Mouse (Mus musculus): Measurements from ENCODE around the gene Pcnt. TPM values are rescaled to one million over a fixed set of nuclear protein-coding genes. Genes with fewer than 3 reads are reported as not detected.
A peak's percentile ranks its signal among the peaks of the same experiment; 100 is the strongest.

Pcnt gene
- polyA plus RNA-seq, 1 experiment from 2014 or later: 19.7 TPM

- H3K36me3 ChIP-seq: no peaks in the 10 kb centered on the region
- no peak within 1 kb of the TSS for H3K4me3 ChIP-seq
- no peak for DNase-seq (ENCODE audit: low spot score)
- H3K9me3 ChIP-seq (replicated peaks): no peaks in the 10 kb centered on the region
- no peak within 1 kb of the TSS for H3K27ac ChIP-seq (replicated peaks)
- peaks cover 1% of the 10 kb centered on the region for H3K4me1 ChIP-seq
- WGBS: 67% methylated on average over 5 of the region's 5 CpGs
- no peaks in the 10 kb centered on the region for H3K27me3 ChIP-seq (ENCODE audit: low read depth, poor library complexity, severe bottlenecking)
These were observed 6.3 kb upstream of the Pcnt start, which contains the start of gene 2610028H24Rik for GRCm38 (mm10) chr10:76448851-76449250. Gene 2610028H24Rik, plus strand, starts transcription at chr10:76449081.

GRCm38 (mm10) chr10:76447406-76448229, 5.0 kb upstream of the Pcnt start:
- peaks cover 10% of the 10 kb centered on the region for H3K4me1 ChIP-seq
- no peaks in the 10 kb centered on the region for H3K27me3 ChIP-seq (ENCODE audit: low read depth, poor library complexity, severe bottlenecking)
- H3K36me3 ChIP-seq: no peaks in the 10 kb centered on the region
- no peak overlapping the region for H3K4me3 ChIP-seq
- H3K27ac ChIP-seq (replicated peaks): no peak overlapping the region
- no peak for DNase-seq (ENCODE audit: low spot score)
- H3K9me3 ChIP-seq (replicated peaks): no peaks in the 10 kb centered on the region
- 85% methylated on average over 15 of the region's 15 CpGs for WGBS

- DNase-seq (ENCODE audit: low spot score): no peak
- Histone ChIP-seq H3K4me1 (peaks cover 18% of the 10 kb centered on the region), H3K27me3 (ENCODE audit: low read depth, poor library complexity, severe bottlenecking) (no peaks in the 10 kb centered on the region), H3K9me3 (replicated peaks) (no peaks in the 10 kb centered on the region), H3K4me3 (no peak overlapping the region), H3K27ac (replicated peaks) (no peak overlapping the region), H3K36me3 (0 out of 2 replicates have a peak, but pooled peaks cover 3% of the 10 kb centered on the region)
- WGBS: 82% methylated on average over 4 of the region's 4 CpGs
These were observed 3.6 kb upstream of the Pcnt start for GRCm38 (mm10) chr10:76445996-76446681.

GRCm38 (mm10) chr10:76440281-76440680, 2.3 kb downstream of the Pcnt start, which contains the start of gene AC141477.1:
Gene AC141477.1, minus strand, starts transcription at chr10:76440444.
- DNase-seq (ENCODE audit: low spot score): no peak
- WGBS: 95% methylated on average over 17 of the region's 17 CpGs
- Histone ChIP-seq H3K4me1 (peaks cover 24% of the 10 kb centered on the region), H3K9me3 (replicated peaks) (no peaks in the 10 kb centered on the region), H3K4me3 (peak within 1 kb of the TSS; percentile 88), H3K27ac (replicated peaks) (no peak within 1 kb of the TSS), H3K36me3 (peaks cover 54% of the 10 kb centered on the region), H3K27me3 (ENCODE audit: low read depth, poor library complexity, severe bottlenecking) (no peaks in the 10 kb centered on the region)

- Histone ChIP-seq H3K9me3 (replicated peaks) (no peaks in the 10 kb centered on the region), H3K36me3 (peaks cover 64% of the 10 kb centered on the region), H3K27me3 (ENCODE audit: low read depth, poor library complexity, severe bottlenecking) (no peaks in the 10 kb centered on the region), H3K4me1 (peaks cover 24% of the 10 kb centered on the region), H3K27ac (replicated peaks) (no peak overlapping the region), H3K4me3 (no peak overlapping the region)
- 93% methylated on average over 9 of the region's 9 CpGs for WGBS
- no peak for DNase-seq (ENCODE audit: low spot score)
These were observed 3.3 kb downstream of the Pcnt start for GRCm38 (mm10) chr10:76439107-76439890.

- H3K9me3 ChIP-seq (replicated peaks): no peaks in the 10 kb centered on the region
- 95% methylated on average over 11 of the region's 11 CpGs for WGBS
- peaks cover 99% of the 10 kb centered on the region for H3K36me3 ChIP-seq
- no peak overlapping the region for H3K4me3 ChIP-seq
- H3K4me1 ChIP-seq: no peaks in the 10 kb centered on the region
- no peaks in the 10 kb centered on the region for H3K27me3 ChIP-seq (ENCODE audit: low read depth, poor library complexity, severe bottlenecking)
- H3K27ac ChIP-seq (replicated peaks): no peak overlapping the region
- DNase-seq (ENCODE audit: low spot score): no peak
These were observed 8.7 kb downstream of the Pcnt start for GRCm38 (mm10) chr10:76433925-76434324.

- 93% methylated on average over 7 of the region's 7 CpGs for WGBS
- H3K9me3 ChIP-seq (replicated peaks): no peaks in the 10 kb centered on the region
- H3K4me1 ChIP-seq: no peaks in the 10 kb centered on the region
- no peaks in the 10 kb centered on the region for H3K27me3 ChIP-seq (ENCODE audit: low read depth, poor library complexity, severe bottlenecking)
- H3K4me3 ChIP-seq: no peak overlapping the region
- no peak for DNase-seq (ENCODE audit: low spot score)
- H3K27ac ChIP-seq (replicated peaks): no peak overlapping the region
- peaks cover 100% of the 10 kb centered on the region for H3K36me3 ChIP-seq
These were observed 16.9 kb downstream of the Pcnt start for GRCm38 (mm10) chr10:76425674-76426073.

GRCm38 (mm10) chr10:76416811-76417210, 25.8 kb downstream of the Pcnt start:
- no peak for DNase-seq (ENCODE audit: low spot score)
- H3K27ac ChIP-seq (replicated peaks): no peak overlapping the region
- H3K27me3 ChIP-seq (ENCODE audit: low read depth, poor library complexity, severe bottlenecking): no peaks in the 10 kb centered on the region
- H3K4me1 ChIP-seq: no peaks in the 10 kb centered on the region
- 87% methylated on average over 12 of the region's 12 CpGs for WGBS
- no peaks in the 10 kb centered on the region for H3K9me3 ChIP-seq (replicated peaks)
- no peak overlapping the region for H3K4me3 ChIP-seq
- H3K36me3 ChIP-seq: peaks cover 100% of the 10 kb centered on the region

- 92% methylated on average over 10 of the region's 10 CpGs for WGBS
- DNase-seq (ENCODE audit: low spot score): no peak
- H3K27me3 ChIP-seq (ENCODE audit: low read depth, poor library complexity, severe bottlenecking): no peaks in the 10 kb centered on the region
- peaks cover 3% of the 10 kb centered on the region; the same call in 1 of the 2 replicates for H3K4me1 ChIP-seq
- H3K9me3 ChIP-seq (replicated peaks): no peaks in the 10 kb centered on the region
- H3K36me3 ChIP-seq: peaks cover 98% of the 10 kb centered on the region
- H3K4me3 ChIP-seq: no peak overlapping the region
- H3K27ac ChIP-seq (replicated peaks): no peak overlapping the region
These were observed 34.1 kb downstream of the Pcnt start for GRCm38 (mm10) chr10:76408520-76408919.

GRCm38 (mm10) chr10:76392596-76392995, 50.0 kb downstream of the Pcnt start:
- WGBS: 96% methylated on average over 12 of the region's 12 CpGs
- Histone ChIP-seq H3K4me1 (no peaks in the 10 kb centered on the region), H3K36me3 (peaks cover 90% of the 10 kb centered on the region), H3K4me3 (no peak overlapping the region), H3K9me3 (replicated peaks) (no peaks in the 10 kb centered on the region), H3K27ac (replicated peaks) (no peak overlapping the region), H3K27me3 (ENCODE audit: low read depth, poor library complexity, severe bottlenecking) (no peaks in the 10 kb centered on the region)
- DNase-seq (ENCODE audit: low spot score): no peak

GRCm38 (mm10) chr10:76391786-76392185, 50.8 kb downstream of the Pcnt start:
- DNase-seq (ENCODE audit: low spot score): peak; percentile 26
- Histone ChIP-seq H3K4me1 (no peaks in the 10 kb centered on the region), H3K27me3 (ENCODE audit: low read depth, poor library complexity, severe bottlenecking) (no peaks in the 10 kb centered on the region), H3K36me3 (peaks cover 89% of the 10 kb centered on the region), H3K4me3 (no peak overlapping the region), H3K9me3 (replicated peaks) (no peaks in the 10 kb centered on the region), H3K27ac (replicated peaks) (no peak overlapping the region)
- WGBS: 88% methylated on average over 9 of the region's 9 CpGs

- H3K4me3 ChIP-seq: no peak overlapping the region
- H3K27ac ChIP-seq (replicated peaks): no peak overlapping the region
- DNase-seq (ENCODE audit: low spot score): no peak
- H3K4me1 ChIP-seq: no peaks in the 10 kb centered on the region
- 97% methylated on average over 9 of the region's 9 CpGs for WGBS
- peaks cover 89% of the 10 kb centered on the region for H3K36me3 ChIP-seq
- no peaks in the 10 kb centered on the region for H3K9me3 ChIP-seq (replicated peaks)
- H3K27me3 ChIP-seq (ENCODE audit: low read depth, poor library complexity, severe bottlenecking): no peaks in the 10 kb centered on the region
These were observed 51.4 kb downstream of the Pcnt start for GRCm38 (mm10) chr10:76391166-76391565.
